Mouse (Mus musculus): ENCODE data around the gene Chchd6.

Gene Chchd6

DNA sequence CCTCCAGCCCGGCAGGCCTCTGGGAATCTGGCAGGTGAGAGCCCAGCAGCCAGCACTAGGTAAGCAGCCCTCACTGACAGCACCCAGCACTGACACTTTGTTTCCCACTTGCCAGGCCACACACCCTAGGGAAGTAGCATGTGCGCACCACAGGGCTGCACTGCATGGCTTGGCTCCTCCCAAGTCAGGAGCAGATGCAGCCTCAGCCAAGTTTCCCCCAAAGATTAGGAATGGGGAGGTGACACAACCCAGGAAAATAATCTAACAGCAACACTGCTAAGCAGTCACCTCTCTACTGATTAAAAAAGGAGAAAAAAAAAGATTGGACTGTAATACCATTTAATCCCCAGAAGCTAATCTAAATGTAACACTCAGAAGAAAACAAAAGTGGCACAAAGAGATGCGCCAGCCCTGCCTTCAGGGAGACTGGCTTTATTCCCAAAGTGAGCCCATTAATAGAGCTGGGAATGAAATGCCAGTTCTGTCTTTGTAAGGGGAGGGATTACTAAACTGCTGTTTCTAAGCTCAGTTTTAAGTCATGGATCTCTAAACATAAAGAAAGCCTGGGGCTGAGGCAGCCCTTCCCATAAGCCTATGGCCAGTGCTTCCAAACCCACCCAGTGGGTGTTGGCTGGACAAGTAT, 188.1 kb downstream of the Chchd6 start:
- no peak for DNase-seq (ENCODE audit: low read depth, low spot score)

DNA sequence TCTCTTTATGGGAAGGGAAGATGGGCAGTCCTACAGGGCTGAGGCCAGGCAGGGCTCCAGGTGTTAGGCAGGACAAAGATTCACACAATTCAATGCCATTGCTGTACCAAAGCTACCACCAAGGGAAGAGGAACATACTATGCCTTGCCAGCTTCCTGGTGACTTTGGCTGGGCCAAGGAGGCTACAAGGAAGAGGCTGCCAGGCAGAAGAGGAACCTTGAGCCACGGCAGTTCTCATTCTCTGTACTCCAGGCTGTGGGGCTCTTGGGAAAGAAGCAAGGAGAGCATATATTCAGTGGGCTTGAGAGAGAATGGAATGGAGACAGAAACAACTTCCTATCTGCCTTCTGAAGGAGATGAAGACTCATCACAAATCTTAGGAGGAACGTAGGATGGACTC, 190.5 kb downstream of the Chchd6 start:
- no peak for DNase-seq (ENCODE audit: low read depth, low spot score)

DNA sequence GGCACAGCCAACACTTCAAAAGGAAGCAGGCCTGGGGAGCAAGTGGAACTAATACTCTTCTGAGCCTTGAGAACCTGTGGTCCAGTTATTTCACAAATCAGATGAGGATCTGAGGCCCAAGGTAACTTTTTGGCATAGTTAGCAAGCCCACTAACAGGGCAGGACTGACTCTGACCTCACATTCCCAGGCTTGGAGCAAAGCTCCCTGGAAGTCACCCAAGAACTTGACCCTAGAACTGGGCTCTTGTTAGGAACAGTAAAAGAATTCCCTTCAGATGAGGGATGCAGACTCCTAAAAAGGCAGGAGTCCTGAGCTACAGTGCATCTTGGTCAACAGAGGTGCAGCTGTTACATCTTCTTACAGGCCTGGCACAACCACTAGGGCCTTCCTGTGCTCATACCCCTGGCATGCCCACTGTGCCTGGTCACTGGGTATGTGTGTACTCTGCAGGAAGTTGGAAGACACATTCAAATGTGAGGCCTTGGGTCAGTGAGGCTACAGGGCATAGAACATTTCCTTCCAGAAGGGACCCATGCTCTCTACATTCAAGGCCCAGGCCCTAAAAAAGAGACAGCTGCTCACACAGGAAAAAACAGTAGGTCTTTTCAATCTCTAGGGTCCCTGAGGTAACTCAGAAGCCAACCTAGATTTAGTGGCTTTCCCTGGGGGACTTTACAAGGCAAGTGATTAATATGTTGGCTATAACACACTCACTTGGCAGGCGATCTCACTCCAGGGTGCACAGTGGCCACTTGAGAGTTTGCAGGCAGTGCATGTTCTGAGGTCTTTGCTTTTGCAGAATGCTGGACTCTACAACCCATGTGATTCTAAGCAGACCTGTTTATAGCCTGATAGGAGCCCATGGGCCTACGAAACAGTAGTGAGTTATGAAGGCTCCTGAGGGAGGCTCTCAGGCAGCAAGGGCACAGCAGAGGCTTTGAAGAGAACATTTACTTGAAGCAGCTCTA, 191.9 kb downstream of the Chchd6 start:
- DNase-seq (ENCODE audit: low read depth, low spot score), result no peak

DNA sequence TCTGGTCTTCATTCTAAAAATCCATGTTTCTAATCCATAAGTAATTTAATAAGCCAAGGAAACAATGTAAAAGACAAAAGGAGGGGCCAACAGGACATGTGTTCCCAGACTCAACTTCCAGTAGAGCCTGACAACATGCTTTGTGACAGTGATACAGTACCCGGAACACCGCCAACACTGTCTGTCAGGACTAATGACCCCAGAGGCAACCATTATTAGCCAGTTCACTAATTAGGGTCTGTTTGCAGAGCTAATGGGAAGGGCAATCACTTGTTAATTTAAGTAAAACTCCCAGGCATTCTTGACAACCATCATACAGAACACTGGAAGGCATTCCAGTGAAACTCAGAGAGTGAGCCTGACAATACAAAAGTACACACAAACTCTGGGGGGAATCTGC, 193.0 kb downstream of the Chchd6 start:
- no peak for DNase-seq (ENCODE audit: low read depth, low spot score)

DNA sequence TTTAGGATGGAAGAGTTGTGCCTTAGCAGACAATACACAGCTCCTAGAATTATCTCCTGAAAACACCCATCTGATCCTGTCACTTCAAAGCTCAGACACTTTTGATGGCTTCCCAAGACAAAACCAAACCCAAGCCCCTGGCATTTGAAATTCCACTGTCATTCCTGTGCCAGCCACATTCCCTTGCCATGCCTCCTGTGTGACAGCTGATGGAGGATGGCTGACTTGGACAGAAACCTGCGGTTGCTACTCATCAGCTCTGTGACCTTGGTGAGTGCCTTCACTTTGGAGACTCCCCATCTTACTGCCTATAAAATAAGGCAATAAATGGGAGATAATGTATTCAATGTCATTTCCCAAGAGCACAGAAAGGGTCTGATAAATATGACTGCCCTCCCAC, 195.9 kb downstream of the Chchd6 start:
- DNase-seq (ENCODE audit: low read depth, low spot score), result no peak

DNA sequence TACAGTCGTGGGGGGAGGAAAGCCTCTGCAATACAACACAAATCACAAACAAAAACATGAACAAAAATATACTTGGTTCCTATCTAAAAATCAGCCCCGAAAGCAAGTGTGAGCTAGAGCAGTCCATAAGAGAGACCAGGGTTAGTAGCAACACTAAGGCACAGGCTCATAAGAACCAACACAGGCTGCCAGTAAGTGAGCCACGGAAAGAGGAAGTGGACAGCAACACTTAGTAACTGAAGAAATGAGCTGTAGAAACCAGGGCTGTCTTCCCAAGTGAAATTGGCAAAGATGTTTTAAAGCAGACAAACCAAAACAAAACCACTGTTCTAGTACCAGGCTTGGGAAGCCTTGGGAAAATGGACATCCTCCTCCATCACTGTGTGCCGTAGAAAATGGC, 197.5 kb downstream of the Chchd6 start:
- DNase-seq (ENCODE audit: low read depth, low spot score), result no peak

DNA sequence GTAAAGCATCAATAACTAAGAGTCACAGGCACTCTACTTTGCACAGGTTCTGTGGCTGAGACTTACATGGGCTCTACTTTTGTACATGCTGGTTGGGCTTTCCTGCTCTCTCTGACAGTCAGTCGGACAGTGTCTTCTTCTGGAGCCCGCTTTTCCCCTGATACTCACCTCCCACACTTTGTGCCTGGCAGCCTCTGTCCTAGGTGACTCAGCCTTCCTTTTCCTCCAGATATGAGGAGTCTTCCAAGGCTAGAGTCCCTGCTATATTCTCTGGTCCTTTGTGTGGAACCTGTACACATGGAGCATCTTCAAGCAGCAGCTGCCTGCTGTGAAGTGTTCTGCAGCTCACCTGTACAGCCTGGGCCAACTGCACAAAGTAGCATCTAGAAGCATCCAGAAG, 201.6 kb downstream of the Chchd6 start:
- no peak for DNase-seq (ENCODE audit: low read depth, low spot score)

DNA sequence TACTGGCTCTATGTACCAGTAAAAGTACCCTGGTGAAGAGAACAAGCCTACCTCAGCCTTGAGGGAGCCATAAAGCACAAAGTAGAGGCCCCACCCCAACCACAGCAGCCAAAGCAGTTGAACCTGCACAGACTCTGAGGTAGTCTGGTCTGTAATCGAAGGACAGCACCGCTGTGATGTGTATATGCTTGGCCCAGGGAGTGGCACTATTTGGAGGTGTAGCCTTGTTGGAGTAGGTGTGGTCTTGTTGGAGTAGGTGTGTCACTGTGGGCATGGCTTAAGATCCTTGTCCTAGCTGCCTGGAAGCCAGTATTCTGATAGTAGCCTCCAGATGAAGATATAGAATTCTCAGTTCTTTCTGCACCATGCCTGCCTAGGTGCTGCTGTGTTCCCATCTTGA, 203.2 kb downstream of the Chchd6 start:
- no peak for DNase-seq (ENCODE audit: low read depth, low spot score)

DNA sequence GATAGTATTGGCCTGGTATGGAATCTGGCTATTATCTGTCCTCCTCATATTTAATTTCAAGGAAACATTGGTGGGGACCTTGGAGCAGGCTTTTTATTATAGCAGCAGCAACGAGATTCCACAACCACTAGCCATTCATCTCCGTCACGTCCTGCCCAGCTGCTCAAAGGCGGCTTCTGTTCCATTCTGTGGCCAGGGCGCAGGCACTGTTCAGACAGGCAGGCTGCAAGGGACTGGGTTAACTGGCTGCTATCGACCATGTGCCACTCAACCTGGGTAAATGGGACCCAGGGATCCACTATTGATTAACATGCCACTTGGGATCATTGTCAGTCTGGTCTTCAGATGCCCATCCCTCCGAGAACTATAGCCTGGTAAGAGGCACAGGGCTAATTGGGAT, 205.7 kb downstream of the Chchd6 start:
- DNase-seq (ENCODE audit: low read depth, low spot score), result no peak

DNA sequence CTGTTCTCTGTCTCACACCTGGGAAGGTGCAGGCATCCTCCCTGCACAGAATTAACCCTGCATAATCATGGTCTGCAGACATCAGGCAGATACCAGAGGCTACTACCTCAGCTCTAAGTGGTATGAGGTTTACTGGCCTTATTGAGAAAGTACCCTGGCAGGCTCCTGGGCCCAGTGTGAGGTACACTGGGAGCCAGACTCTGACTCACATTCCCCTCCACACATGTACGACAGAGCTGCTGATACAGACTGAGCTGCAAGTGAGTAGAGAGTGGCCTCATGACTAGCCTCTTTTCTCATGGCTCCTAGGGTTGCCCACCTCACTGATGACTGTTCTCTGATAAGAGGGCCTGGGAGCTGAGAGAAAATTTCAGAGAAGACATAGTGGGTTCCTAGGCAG, 208.5 kb downstream of the Chchd6 start:
- DNase-seq (ENCODE audit: low read depth, low spot score), result no peak

DNA sequence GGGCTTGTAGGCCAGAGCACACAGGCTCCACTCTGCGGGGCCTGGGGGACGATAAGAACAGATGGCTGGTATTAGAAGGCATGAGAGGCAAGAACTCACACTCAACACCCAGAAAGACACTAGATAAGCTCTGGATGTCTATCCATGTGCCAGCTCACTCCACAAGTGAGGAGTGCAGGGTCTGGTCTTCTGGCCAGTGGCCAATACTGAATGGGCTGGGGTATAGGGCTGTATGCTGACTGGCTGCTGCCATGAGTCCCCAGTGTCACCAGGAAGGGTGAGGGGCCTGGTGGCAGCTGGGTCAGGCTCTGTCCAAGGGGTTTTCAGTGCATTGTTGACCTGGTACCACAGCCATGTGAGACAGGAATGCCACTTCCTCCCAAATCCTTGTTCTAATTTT, 210.8 kb downstream of the Chchd6 start:
- no peak for DNase-seq (ENCODE audit: low read depth, low spot score)

DNA sequence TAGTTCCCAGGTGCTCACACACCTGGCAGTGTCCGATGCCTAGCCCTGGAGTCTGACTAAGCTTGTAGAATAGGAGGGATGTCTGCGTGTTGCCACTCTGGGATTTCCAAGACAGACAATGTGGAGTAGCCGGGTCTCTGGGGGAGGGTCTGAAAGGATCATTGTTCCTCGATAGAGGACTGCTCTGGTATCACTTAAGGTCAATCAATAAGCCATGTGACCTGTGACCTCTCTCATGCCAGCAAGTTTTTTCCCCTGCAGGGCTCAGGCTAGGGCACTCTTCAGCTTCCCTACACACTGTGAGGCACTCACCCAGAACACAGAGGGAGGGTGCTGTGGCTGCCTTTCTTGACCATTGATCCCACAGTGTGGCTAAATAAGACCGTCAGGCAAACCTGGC, 213.6 kb downstream of the Chchd6 start:
- no peak for DNase-seq (ENCODE audit: low read depth, low spot score)

DNA sequence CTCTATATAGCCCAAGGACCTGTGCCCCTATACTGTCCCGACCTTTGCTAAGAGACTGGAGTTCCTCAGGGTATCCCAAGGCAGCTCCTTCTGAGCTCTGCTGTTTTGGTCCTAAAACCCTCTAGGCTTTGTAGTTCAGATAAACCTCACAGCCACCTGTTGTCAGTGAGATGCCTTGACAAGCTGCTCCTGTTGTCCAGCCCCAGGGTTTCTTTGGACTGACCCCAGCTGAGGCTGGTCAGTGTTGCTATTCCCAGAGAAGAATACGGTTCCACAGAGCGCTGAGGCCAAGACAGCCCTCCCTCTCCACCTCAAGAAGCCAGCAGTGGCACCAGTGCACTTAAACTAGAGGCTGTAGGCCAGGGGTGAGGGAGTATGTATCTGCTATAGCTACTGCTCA, 214.3 kb downstream of the Chchd6 start:
- no peak for DNase-seq (ENCODE audit: low read depth, low spot score)

DNA sequence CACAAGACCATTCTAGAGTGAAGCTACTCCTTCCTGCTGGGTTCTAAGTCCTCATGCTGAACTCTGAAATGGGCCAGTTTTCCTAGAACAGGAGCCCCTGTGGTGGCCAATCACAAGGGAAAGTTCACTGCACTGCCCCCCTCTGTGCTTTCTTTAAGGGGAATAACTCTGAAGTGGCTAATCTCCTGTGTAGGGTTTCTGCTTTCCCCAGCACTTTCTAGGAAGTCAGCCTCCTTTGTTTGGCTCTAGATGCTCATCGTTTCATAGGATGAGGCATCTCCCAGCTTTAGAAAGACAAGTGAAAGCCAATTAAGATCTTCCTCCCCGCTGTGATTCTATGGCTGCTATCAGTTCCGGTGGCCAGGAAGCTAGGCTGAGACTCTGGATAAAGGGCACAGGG, 214.7 kb downstream of the Chchd6 start:
- no peak for DNase-seq (ENCODE audit: low read depth, low spot score)

DNA sequence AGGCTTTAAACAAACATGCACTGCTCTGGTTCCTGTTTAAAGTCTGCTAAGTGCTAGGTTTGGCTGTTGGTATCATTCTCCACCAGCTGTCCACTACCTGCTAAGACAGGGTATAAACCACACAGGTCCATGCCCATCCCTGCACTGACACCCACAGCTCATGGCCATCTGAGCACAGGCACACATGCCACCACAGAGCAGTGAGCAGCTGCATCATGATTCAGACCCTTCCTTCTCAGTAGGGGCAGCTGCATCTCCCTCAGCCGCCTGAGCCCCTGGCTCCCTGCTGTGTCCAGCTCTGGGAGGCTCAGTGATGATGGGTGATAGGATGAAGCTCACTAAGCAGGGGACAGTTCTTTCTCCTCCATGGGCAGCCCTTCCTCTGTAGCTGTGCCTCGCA, 217.2 kb downstream of the Chchd6 start:
- no peak for DNase-seq (ENCODE audit: low read depth, low spot score)

DNA sequence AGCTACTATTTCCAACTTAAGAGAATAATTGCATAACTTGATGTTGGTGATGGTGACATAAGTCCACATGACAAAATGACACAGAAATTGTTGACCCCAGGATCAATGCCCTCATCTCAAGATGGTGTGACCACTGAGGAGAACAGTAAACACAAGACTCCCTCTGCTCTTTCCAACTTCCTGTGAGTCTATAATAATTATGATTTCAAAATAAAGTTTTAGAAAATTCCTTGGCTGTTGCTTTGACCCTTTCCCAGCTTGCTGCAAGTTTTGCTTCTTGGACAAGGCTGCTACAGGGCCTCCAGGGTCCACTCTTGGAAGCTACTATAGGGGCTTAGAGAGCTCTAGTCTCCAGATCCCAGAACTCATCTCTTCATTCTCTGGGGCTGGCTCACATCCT, 226.6 kb downstream of the Chchd6 start:
- no peak for DNase-seq (ENCODE audit: low read depth, low spot score)

DNA sequence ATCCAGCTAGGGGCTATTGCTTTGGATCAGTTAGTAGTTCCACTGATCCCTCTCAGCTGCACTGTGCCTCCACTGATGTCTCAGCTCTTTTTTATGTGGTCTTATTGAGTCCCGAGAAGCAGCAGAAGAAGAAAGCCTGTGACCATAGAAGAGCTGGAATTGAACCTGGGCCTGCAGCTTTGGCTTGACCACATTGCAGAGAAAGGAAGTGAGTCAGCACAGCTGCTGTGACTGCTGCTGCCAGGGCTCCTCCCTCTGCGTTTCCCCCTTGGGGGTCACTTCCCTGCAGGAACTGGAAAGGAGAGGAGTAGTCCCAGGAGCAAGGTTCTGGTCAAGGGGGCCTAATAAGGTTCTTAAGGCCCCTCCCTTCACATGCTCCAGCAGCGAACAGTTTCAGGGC, 231.1 kb downstream of the Chchd6 start:
- DNase-seq (ENCODE audit: low read depth, low spot score), result no peak

DNA sequence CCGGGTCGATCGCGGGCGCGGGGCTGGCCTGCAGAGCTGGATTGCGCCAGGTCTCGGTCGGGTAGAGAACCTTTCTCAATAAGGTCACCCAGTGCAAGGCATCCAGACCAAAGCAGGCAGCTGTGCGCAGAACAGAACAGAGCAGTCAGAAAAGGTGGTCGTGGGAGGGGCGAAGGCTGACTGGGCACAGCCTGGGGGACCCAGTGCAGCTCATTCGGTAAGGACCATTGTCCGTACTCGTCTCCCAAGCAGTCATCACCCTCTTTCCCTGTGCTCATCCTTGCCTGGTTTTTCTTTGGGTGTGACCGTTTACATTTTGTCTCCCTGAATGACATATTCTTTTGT, 232.4 kb downstream of the Chchd6 start:
- no peak for DNase-seq (ENCODE audit: low read depth, low spot score)

DNA sequence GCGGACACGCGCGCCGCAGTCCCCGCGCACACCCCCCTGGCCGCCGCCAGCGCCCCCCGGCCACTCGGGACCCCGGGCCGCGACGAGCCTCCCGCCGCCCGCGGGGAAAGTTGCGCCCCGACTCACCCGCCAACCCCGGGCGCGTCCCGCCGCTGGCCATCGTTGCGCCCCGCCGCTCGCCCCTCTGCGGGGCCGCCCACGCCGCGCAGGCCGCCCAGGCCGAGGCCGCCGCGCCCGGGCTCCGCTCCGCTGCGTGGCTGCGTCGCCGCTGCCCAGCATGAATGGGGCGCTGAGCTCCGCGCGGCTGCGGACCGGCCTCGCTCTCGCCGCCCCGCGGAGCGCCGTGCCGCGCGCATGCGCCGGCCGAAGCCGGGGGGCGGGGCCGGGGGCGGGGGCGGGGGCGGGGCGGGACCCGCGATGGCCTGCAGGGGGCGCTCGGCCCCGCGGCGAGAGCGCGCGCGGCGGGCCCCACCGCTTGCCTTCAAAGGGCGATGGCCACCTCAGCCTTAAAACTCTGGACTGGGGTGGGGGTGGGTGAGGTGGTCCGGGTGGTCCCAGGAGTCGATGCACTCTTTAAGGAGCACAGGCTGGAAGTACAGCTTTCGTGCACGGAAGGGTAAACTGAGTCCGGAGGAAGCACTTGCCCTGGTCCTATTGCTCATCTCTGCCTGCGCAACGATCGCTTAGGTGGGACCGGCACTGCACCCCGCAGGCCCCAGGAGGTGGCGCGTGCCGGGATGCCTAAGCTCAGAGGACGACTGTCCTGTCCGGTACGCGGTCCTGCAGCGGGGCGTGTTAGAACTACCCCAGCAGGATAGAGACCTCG, 233.0 kb downstream of the Chchd6 start, which contains the start of gene Plxna1:
Plxna1 (minus strand) TSS at position 340 of the 826 bp plus-strand sequence.
- peak; percentile 54 for DNase-seq (ENCODE audit: low read depth, low spot score)

DNA sequence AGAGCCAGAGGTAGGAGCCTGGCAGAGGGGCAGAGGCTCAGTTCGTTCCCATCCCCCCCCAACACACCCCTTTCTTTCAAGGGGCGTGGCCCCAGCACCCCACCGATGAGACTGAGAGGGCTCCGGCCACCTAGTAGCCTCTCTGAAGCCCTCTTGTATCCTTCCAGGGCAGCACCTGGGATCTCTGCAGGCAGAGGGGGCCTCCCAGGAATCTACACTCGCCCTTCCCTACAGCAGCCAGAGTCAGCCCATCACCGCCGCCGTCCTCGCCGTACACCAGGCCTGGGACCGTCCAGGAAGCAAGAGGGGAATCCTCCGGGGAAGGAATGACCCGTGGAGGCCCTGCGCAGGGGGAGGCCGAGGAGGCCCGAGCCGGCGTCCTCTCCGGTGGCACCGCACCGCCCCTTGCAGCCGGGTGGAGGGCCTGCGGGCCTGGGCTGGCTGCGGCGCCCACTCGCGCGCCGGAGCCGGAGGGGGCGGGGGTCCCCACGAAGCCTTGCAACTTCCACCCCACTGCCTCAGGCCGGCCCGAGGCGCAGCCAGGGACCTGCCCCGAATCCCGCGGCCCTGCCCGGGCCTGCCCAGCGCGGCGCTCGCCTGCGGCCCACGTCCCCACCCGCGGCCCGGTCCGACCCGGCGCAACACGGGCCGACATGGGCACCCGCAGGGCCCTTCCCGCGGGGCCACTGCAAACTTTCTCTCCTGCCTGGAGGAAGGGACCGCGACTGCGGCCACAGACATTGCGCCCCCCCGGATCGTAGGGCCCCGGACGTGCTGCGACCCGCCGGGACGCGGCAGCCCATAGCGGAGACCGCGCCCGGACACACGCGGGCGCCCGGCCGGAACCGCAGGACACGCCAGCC, 233.8 kb downstream of the Chchd6 start:
- DNase-seq (ENCODE audit: low read depth, low spot score), result no peak

DNA sequence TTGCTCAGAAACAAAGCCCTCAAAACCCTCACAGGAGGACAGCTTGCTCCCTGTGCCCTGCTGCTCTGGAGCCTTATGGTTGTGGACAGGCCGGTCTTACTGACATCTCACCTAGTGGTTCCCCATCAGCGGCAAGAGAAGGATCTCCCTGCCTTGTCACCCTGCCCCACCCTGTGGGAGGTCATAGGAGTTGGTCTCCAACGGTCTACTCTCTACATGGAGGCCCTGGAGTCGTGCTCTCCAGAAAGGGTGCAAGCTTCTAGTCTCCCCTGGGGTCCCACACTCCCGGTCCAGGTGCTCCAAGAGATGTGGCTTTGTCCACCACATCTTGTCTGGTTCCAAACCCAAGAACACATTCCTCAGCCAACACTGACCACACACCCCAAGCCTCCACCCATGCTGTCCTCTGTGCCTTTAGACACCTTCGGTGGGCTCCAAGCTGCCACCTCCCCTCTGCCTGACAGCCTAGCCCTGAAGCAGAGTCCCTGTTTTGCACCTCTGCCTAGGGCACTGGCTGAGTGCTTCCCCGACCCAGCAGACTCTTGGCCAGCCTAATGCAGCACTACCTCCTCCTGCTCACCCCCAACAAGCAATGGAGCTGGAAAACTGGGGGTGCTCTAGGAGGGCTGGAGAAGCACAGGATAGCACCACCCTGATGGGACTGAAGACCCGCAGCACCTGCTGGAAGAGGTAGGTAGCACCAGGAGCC, 234.6 kb downstream of the Chchd6 start:
- no peak for DNase-seq (ENCODE audit: low read depth, low spot score)

All from skeletal muscle tissue, adult 2 months (tissue).